Mouse (Mus musculus): ENCODE results near the gene Polr3h. TPM values are rescaled to one million over a fixed set of nuclear protein-coding genes. Genes with fewer than 3 reads are reported as not detected.

The Polr3h gene
- polyA plus RNA-seq, 1 experiment from 2014 or later, result 157 TPM

DNA sequence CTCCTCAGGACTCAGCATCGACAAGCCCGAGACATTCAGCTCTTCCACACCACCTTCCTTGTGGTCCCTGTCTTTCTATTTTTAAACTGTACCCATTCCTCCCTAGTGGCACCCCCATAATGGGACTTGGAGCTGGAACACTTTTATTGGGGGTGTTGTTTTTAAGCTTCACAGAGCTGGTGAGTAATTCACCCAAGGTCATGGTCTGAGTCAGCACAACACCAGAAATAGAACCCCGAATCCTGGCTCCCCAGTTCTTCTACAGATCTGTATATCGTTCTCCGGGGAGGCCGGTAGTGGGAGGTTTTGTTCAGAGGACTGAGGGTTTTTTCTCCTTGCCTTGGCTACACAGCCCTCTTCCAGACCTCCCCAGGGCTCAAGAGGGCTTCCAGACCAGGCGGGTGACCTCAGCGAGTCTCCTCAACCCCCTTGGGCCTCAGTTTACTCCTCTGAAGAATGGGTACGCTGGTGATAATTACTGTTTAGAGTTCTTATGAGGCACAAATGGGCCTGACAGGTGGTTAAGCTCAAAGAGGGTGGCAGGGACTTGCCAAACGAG is 13.2 kb upstream of the Polr3h start:
- Histone ChIP-seq H3K4me2 (ENCODE audit: low read depth, low read length) (no peak overlapping the region), H3K27ac (ENCODE audit: low read length) (no peak overlapping the region), H3K27me3 (ENCODE audit: control insufficient read depth, insufficient read depth, low read length) (no peaks in the 10 kb centered on the region), H3K9me3 (replicated peaks; ENCODE audit: control insufficient read depth, low read length) (no peaks in the 10 kb centered on the region), H3K9ac (ENCODE audit: low read length) (no peak overlapping the region), H3K4me1 (ENCODE audit: control insufficient read depth, insufficient read depth, low read length) (peaks cover 17% of the 10 kb centered on the region), H3K36me3 (ENCODE audit: control insufficient read depth, insufficient read depth) (no peaks in the 10 kb centered on the region), H3K4me3 (ENCODE audit: low read length) (no peak overlapping the region)
- ATAC-seq (replicated peaks; ENCODE audit: extremely low read depth, insufficient read depth, low FRiP score), result no peak
- WGBS, result 83% methylated on average over 10 of the region's 10 CpGs

DNA sequence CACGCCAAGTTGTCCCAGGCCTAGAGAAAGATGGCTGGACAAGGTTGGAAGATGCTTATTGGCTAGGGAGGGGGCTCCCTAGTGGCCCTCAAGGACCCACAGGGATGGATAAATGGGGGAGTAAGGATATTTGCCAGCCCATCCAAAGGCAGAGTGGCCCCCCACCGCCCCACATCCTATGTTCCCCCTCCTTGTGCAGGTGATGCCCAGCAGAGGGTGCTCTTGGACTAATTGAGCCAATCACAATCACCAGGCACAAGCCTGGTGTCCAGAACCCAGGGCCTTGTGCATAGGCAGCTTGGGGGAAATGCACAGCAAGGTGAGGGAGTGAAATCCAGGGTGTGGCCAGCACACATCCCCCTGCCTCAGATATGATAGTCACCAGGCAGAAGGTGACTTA is 12.2 kb upstream of the Polr3h start:
- Histone ChIP-seq H3K4me1 (ENCODE audit: control insufficient read depth, insufficient read depth, low read length) (peaks cover 17% of the 10 kb centered on the region), H3K27me3 (ENCODE audit: control insufficient read depth, insufficient read depth, low read length) (no peaks in the 10 kb centered on the region), H3K36me3 (ENCODE audit: control insufficient read depth, insufficient read depth) (no peaks in the 10 kb centered on the region), H3K9me3 (replicated peaks; ENCODE audit: control insufficient read depth, low read length) (no peaks in the 10 kb centered on the region), H3K27ac (ENCODE audit: low read length) (no peak overlapping the region), H3K4me2 (ENCODE audit: low read depth, low read length) (no peak overlapping the region), H3K9ac (ENCODE audit: low read length) (no peak overlapping the region), H3K4me3 (ENCODE audit: low read length) (no peak overlapping the region)
- 40% methylated on average over 2 of the region's 2 CpGs for WGBS
- no peak for ATAC-seq (replicated peaks; ENCODE audit: extremely low read depth, insufficient read depth, low FRiP score)

DNA sequence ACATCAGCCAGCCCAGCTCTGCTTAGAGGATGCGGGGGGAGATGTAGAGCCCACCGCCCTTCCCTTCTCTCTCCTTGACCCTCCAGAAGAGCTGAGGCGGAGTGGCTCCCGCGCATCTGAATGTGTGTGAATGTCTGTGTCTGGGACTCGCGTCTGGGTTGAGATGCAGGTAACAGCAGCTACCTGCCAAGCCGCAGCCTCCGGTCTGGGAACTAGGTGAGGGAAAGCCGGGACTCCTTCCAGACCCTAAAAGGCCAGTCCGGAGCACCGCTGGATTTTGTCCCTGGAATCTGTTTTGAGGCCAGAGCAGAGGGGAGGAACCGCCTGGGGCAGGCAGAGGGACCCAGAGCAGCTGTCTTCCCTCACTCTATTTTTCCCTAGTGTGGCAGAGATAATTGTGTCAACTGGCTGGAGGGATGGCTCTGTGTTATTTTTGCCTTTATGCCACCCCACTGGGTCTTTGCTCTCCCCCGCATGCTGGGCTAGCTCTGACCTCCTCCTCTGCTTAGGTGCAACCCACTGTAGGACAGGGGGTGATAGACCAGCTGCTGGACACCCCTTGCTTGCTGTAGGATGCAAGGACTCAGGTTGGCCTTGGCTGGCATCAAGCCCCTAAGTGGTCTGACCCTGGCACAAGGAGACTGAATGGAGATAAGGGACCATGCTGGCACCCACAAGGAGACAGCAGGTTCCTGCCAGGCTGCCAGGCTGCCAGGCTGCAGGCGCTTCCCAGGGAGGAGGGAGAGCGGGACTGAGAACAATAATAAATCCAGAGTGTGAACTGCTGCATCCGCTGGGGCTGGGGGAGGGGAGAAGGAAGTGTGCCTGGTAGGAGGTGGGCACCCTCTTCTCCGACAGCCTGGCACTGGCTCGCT is 11.3 kb upstream of the Polr3h start:
- H3K36me3 ChIP-seq (ENCODE audit: control insufficient read depth, insufficient read depth), result no peaks in the 10 kb centered on the region
- peak; percentile 21; the same call in 1 of the 2 replicates for ATAC-seq (replicated peaks; ENCODE audit: extremely low read depth, insufficient read depth, low FRiP score)
- 11% methylated on average over 19 of the region's 19 CpGs for WGBS

DNA sequence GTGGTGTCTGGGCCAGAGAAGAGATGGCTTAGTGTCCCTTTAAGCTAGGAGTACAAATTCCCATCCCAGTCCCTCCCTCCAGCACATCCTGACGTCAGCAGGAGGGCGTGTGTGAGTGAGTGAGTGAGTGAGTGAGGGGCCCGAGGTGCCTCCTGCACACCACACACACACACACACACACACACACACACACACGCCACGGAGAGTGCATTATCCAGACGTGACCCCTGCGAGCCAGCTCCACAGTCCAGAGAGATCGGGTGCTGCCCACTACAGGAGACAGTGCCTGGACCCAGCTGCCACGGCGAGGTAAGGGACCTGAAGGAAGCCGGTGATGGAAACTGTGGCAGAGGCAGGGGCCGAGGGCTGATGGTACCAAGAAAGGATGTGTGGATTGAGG is 10.6 kb upstream of the Polr3h start, which contains the start of gene Csdc2:
TSS of gene Csdc2 (plus strand) at position 81 of the 400 bp plus-strand sequence.
- H3K27me3 ChIP-seq (ENCODE audit: control insufficient read depth, insufficient read depth, low read length), result no peaks in the 10 kb centered on the region
- no peaks in the 10 kb centered on the region for H3K36me3 ChIP-seq (ENCODE audit: control insufficient read depth, insufficient read depth)
- H3K4me3 ChIP-seq (ENCODE audit: low read length), result peak within 1 kb of the TSS; percentile 52
- H3K4me2 ChIP-seq (ENCODE audit: low read depth, low read length), result peak within 1 kb of the TSS; percentile 73
- H3K9ac ChIP-seq (ENCODE audit: low read length), result peak within 1 kb of the TSS; percentile 62
- WGBS, result 6% methylated on average over 12 of the region's 12 CpGs
- no peaks in the 10 kb centered on the region for H3K9me3 ChIP-seq (replicated peaks; ENCODE audit: control insufficient read depth, low read length)
- peak; percentile 49; the same call in 1 of the 2 replicates for ATAC-seq (replicated peaks; ENCODE audit: extremely low read depth, insufficient read depth, low FRiP score)
- H3K27ac ChIP-seq (ENCODE audit: low read length), result peak within 1 kb of the TSS; percentile 35
- peaks cover 17% of the 10 kb centered on the region for H3K4me1 ChIP-seq (ENCODE audit: control insufficient read depth, insufficient read depth, low read length)

More for the DNA sequence above, 11.3 kb upstream of the Polr3h start:
- Histone ChIP-seq H3K9me3 (replicated peaks; ENCODE audit: control insufficient read depth, low read length) (no peaks in the 10 kb centered on the region), H3K4me2 (ENCODE audit: low read depth, low read length) (peak overlapping the region; percentile 73), H3K27me3 (ENCODE audit: control insufficient read depth, insufficient read depth, low read length) (no peaks in the 10 kb centered on the region), H3K27ac (ENCODE audit: low read length) (peak overlapping the region; percentile 25; the same call in 1 of the 2 replicates), H3K9ac (ENCODE audit: low read length) (peak overlapping the region; percentile 62), H3K4me3 (ENCODE audit: low read length) (peak overlapping the region; percentile 52), H3K4me1 (ENCODE audit: control insufficient read depth, insufficient read depth, low read length) (peaks cover 17% of the 10 kb centered on the region)

DNA sequence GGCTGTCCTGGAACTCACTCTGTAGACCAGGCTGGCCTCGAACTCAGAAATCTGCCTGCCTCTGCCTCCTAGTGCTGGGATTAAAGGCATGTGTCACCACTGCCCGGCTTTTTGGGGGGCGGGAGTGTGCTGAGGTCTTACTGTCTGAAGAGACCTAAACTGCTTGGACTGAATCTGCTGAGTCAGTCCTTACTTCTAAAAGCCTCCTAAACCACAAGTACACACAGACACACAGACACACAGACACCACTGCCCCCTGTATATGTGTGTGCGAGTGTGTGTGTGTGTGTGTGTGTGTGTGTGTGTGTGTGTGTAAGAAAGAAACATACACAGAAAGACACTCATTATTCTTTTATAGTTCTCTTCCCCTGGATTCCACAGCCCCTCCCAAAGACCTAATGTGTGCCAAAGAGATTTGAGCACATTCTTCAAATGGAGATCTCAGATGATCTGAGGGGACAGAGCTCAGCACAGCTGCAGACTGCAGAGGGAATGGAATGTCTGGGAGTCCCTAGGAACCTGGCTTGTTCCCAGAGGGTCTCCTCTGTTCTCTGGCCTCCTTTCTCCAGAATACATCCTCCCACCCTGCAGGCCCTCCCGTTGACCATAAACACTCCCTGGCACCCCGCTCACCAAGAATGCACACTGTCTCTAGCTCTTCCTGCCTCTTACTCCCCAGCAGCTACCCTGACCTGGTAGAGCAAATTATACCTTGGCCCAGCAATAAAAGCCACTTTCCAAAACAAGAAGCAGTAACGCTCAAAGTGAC is 10.0 kb upstream of the Polr3h start:
- no peak for ATAC-seq (replicated peaks; ENCODE audit: extremely low read depth, insufficient read depth, low FRiP score)
- Histone ChIP-seq H3K27me3 (ENCODE audit: control insufficient read depth, insufficient read depth, low read length) (no peaks in the 10 kb centered on the region), H3K9ac (ENCODE audit: low read length) (peak overlapping the region; percentile 62; the same call in 1 of the 2 replicates), H3K9me3 (replicated peaks; ENCODE audit: control insufficient read depth, low read length) (no peaks in the 10 kb centered on the region), H3K4me3 (ENCODE audit: low read length) (peak overlapping the region; percentile 52), H3K27ac (ENCODE audit: low read length) (peak overlapping the region; percentile 35), H3K4me1 (ENCODE audit: control insufficient read depth, insufficient read depth, low read length) (peaks cover 17% of the 10 kb centered on the region), H3K4me2 (ENCODE audit: low read depth, low read length) (peak overlapping the region; percentile 73), H3K36me3 (ENCODE audit: control insufficient read depth, insufficient read depth) (no peaks in the 10 kb centered on the region)
- 45% methylated on average over 7 of the region's 7 CpGs for WGBS

DNA sequence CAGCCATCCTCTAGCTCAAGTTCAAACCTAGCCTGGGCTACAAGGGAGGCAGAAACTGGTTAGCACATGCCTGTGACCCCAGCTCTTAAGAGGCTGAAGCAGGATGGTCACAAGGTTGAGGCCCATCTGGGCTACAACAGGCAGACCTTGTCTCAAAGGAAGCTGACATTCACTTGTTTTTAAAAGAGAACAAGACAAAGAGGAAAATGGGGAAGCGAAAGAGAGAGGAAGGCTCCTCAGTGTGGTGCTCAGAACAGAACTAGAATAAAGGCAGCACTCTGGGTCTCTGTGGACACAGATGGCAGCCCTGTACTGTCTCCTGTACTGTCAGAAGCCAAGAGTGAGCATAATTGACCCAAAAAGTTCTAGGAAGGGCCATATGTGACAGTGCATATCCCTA is 7.9 kb upstream of the Polr3h start:
- 100% methylated on average over 1 of the region's 1 CpGs for WGBS

DNA sequence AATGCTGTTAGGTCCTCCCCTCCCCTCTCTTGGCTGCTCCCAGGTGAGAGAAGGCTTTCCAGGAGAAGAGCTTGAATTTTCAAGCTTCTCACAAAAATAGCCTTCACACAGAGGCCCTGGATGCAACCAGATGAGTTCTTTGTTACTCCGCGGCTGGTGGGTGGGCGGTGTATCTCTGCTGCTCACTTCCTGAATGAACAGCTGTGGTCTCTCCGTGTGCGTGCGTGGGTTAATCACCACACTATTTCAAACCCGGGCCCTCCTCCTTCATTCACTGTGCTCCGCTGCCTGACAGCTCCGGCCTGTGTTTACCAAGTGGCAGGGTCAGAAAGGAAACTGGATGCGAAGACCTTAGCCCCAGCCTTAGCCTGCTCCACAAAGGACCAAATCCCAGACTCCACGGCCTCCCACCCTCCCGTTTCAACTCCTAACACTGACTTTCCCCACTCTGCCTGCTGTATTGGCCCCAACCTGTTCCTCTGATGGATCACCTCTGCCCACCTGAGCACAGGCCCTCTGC is 7.0 kb upstream of the Polr3h start:
- 36% methylated on average over 12 of the region's 12 CpGs for WGBS
- H3K9ac ChIP-seq (ENCODE audit: low read length), result peak overlapping the region; percentile 38; the same call in 1 of the 2 replicates

More for the DNA sequence above, 7.9 kb upstream of the Polr3h start:
- peaks cover 17% of the 10 kb centered on the region for H3K4me1 ChIP-seq (ENCODE audit: control insufficient read depth, insufficient read depth, low read length)
- H3K27me3 ChIP-seq (ENCODE audit: control insufficient read depth, insufficient read depth, low read length), result no peaks in the 10 kb centered on the region
- ATAC-seq (replicated peaks; ENCODE audit: extremely low read depth, insufficient read depth, low FRiP score), result no peak
- H3K4me3 ChIP-seq (ENCODE audit: low read length), result no peak overlapping the region
- H3K9me3 ChIP-seq (replicated peaks; ENCODE audit: control insufficient read depth, low read length), result no peaks in the 10 kb centered on the region
- H3K4me2 ChIP-seq (ENCODE audit: low read depth, low read length), result no peak overlapping the region
- no peak overlapping the region for H3K27ac ChIP-seq (ENCODE audit: low read length)
- no peaks in the 10 kb centered on the region for H3K36me3 ChIP-seq (ENCODE audit: control insufficient read depth, insufficient read depth)
- H3K9ac ChIP-seq (ENCODE audit: low read length), result no peak overlapping the region

DNA sequence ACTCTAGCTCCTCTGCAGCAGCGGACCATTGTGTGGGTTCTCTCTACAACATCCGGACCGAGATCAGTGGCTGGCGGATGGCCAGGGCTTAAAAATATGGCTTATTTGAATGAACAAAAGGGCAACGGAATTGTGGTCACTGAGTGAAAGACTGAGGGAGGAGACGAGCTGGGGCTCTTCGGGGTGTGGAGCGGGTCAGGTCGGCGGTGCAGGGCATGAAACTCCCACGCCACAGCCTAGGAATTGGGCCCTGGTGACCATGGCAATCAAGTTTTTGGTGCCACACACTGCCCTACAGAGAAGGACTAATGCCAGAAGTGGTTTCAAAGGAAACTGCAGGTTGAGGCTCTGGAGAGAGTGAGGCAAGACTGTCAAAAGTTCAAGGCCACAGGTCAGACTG is 2.2 kb upstream of the Polr3h start:
- no peak for ATAC-seq (replicated peaks; ENCODE audit: extremely low read depth, insufficient read depth, low FRiP score)
- H3K9me3 ChIP-seq (replicated peaks; ENCODE audit: control insufficient read depth, low read length), result no peaks in the 10 kb centered on the region
- no peaks in the 10 kb centered on the region for H3K36me3 ChIP-seq (ENCODE audit: control insufficient read depth, insufficient read depth)
- H3K9ac ChIP-seq (ENCODE audit: low read length), result no peak overlapping the region
- H3K27ac ChIP-seq (ENCODE audit: low read length), result peak overlapping the region; percentile 58
- 56% methylated on average over 11 of the region's 11 CpGs for WGBS
- H3K4me2 ChIP-seq (ENCODE audit: low read depth, low read length), result no peak overlapping the region
- H3K4me1 ChIP-seq (ENCODE audit: control insufficient read depth, insufficient read depth, low read length), result peaks cover 15% of the 10 kb centered on the region
- H3K27me3 ChIP-seq (ENCODE audit: control insufficient read depth, insufficient read depth, low read length), result no peaks in the 10 kb centered on the region
- H3K4me3 ChIP-seq (ENCODE audit: low read length), result no peak overlapping the region

More for the DNA sequence above, 7.0 kb upstream of the Polr3h start:
- no peak for ATAC-seq (replicated peaks; ENCODE audit: extremely low read depth, insufficient read depth, low FRiP score)
- no peaks in the 10 kb centered on the region for H3K27me3 ChIP-seq (ENCODE audit: control insufficient read depth, insufficient read depth, low read length)
- no peak overlapping the region for H3K4me3 ChIP-seq (ENCODE audit: low read length)
- no peaks in the 10 kb centered on the region for H3K36me3 ChIP-seq (ENCODE audit: control insufficient read depth, insufficient read depth)
- no peak overlapping the region for H3K4me2 ChIP-seq (ENCODE audit: low read depth, low read length)
- no peak overlapping the region for H3K27ac ChIP-seq (ENCODE audit: low read length)
- peaks cover 17% of the 10 kb centered on the region for H3K4me1 ChIP-seq (ENCODE audit: control insufficient read depth, insufficient read depth, low read length)
- no peaks in the 10 kb centered on the region for H3K9me3 ChIP-seq (replicated peaks; ENCODE audit: control insufficient read depth, low read length)

Measured in heart, embryonic 16.5 days (tissue).